Mouse (Mus musculus) liver, embryonic 15.5 days (tissue): Measurements from ENCODE around the gene Prkn. TPM values are rescaled to one million over a fixed set of nuclear protein-coding genes. Genes with fewer than 3 reads are reported as not detected.
"Not testable (repeated sequence)": the region's sequence is repeated elsewhere in the genome, so short reads cannot be mapped to it uniquely, and the experiment has no call there.

ENCODE experiments used
- ATAC-seq: fragments of 200-750 bp; cut with Nextera tagmentation; 2 replicates; pipeline ENCODE4 v1.8.0; 2017; ENCODE audit warnings: moderate number of reproducible peaks, mild to moderate bottlenecking, moderate library complexity; ENCODE audit not compliant: insufficient read depth
- H3K27ac ChIP-seq: fragments of 300-500 bp; sonication (generic); replicated peaks from 2 replicates; pipeline ENCODE4 v1.5.1; 2015; ENCODE audit warnings: mild to moderate bottlenecking, inconsistent platforms
- H3K27me3 ChIP-seq: fragments of 300-500 bp; sonication (generic); 2 replicates; pipeline ENCODE4 v1.6.1; 2015; ENCODE audit warnings: mild to moderate bottlenecking, inconsistent platforms
- H3K36me3 ChIP-seq: fragments of 300-500 bp; sonication (generic); replicated peaks from 2 replicates; pipeline ENCODE4 v1.6.1; 2015; ENCODE audit warnings: moderate library complexity, mild to moderate bottlenecking, inconsistent platforms
- H3K4me1 ChIP-seq: fragments of 300-500 bp; sonication (generic); replicated peaks from 2 replicates; pipeline ENCODE4 v1.6.1; 2015; ENCODE audit warnings: inconsistent platforms
- H3K4me2 ChIP-seq: fragments of 300-500 bp; sonication (generic); 2 replicates; pipeline ENCODE4 v1.6.1; 2015; ENCODE audit warnings: moderate library complexity, mild to moderate bottlenecking, inconsistent platforms
- H3K4me3 ChIP-seq: fragments of 300-500 bp; sonication (generic); replicated peaks from 2 replicates; pipeline ENCODE4 v1.5.1; 2015; ENCODE audit warnings: mild to moderate bottlenecking, inconsistent platforms
- H3K9ac ChIP-seq: fragments of 300-500 bp; sonication (generic); 2 replicates; pipeline ENCODE4 v1.6.1; 2015; ENCODE audit warnings: moderate library complexity, mild to moderate bottlenecking, inconsistent platforms
- H3K9me3 ChIP-seq: fragments of 300-500 bp; sonication (generic); replicated peaks from 2 replicates; pipeline ENCODE4 v1.6.1; 2016; ENCODE audit warnings: inconsistent platforms
- WGBS: fragments of 180-500 bp; shearing (Covaris S2); methylation state at CpG from one replicate; pipeline ENCODE4 v1.1.7; 2015; ENCODE audit warnings: mixed read lengths; ENCODE audit not compliant: insufficient replicate concordance; 5-methylcytosine and 5-hydroxymethylcytosine counted together
- polyA plus RNA-seq: library from polyadenylated mRNA; unstranded; fragments of >200 nt; fragmentation: Nextera tagmentation; extraction: Ambion mirVana; gene quantifications from 2 replicates; pipeline ENCODE4 v1.2.1, GENCODE M21; 2015

The Prkn gene
- polyA plus RNA-seq, 1 experiment from 2014 or later = 0.38 TPM

DNA sequence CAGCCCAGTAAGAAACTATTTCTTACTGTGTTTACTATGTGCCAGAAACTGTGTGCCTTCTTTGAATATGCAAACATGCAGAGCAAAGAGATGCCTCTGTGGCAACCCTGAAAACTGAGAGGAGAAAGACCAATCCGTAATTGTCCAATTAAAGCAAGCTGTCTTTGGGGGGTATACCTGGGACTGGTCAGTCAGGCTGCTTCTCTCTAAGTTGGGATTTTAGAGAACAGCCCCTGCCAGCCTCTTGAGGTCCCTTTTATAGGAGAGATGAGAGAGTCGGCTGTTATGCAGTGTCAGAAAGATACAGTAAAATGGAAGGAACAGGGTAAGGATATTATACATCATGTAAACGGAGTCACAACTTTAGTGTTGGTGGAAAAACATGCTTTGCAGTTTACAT, 1154.1 kb downstream of the Prkn start:
- ATAC-seq = no peak
- Histone ChIP-seq H3K4me3 (no peak overlapping the region), H3K27me3 (peaks cover 4% of the 10 kb centered on the region), H3K27ac (no peak overlapping the region), H3K4me1 (peaks cover 7% of the 10 kb centered on the region), H3K9ac (no peak overlapping the region), H3K36me3 (no peaks in the 10 kb centered on the region), H3K9me3 (no peaks in the 10 kb centered on the region), H3K4me2 (no peak overlapping the region)
- WGBS = 56% methylated on average over 3 of the region's 3 CpGs

DNA sequence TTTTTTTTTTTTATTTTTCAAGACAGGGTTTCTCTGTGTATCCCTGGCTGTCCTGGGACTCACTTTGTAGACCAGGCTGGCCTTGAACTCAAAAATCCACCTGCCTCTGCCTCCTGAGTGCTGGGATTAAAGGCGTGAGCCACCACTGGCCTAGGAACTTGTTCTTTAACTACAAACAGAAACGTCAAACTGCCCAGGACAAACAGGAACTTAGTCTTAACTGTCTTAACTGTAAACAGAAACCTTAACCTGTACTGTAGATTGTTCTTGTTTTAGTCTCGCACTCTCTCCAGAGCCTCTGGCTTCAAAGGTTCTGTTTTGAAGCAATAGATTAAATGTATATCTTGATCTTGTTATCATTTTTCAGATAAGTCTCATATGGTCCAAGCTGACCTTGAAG, 1154.6 kb downstream of the Prkn start:
- not testable (repeated sequence) for H3K4me3 ChIP-seq, H3K9me3 ChIP-seq, H3K27ac ChIP-seq, H3K9ac ChIP-seq, H3K4me1 ChIP-seq, ATAC-seq, H3K4me2 ChIP-seq, H3K27me3 ChIP-seq, H3K36me3 ChIP-seq
- WGBS = 48% methylated on average over 3 of the region's 3 CpGs

DNA sequence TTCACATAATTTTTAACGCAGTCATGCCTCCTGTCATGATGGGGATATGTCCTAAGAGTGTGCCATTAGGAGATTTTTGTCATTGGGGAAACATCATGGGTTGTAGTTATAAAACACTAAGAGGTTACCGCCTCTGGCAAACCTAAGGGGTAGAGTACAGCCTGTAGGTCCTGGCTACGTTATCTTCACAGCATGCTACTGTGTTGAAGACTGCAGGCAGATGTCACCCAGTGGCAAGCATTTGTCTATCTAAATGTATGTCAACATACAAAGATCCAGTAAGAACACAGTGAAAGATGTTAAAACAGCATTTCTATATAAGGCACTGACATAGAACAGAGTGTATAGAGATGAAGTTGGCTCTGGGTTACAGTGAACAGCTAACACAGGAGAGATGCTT, 1155.3 kb downstream of the Prkn start:
- Histone ChIP-seq H3K36me3 (no peaks in the 10 kb centered on the region), H3K9ac (no peak overlapping the region), H3K9me3 (no peaks in the 10 kb centered on the region), H3K27me3 (peaks cover 4% of the 10 kb centered on the region), H3K4me3 (no peak overlapping the region), H3K4me2 (no peak overlapping the region), H3K27ac (no peak overlapping the region), H3K4me1 (peaks cover 7% of the 10 kb centered on the region)
- WGBS = 73% methylated on average over 3 of the region's 3 CpGs
- ATAC-seq = no peak

DNA sequence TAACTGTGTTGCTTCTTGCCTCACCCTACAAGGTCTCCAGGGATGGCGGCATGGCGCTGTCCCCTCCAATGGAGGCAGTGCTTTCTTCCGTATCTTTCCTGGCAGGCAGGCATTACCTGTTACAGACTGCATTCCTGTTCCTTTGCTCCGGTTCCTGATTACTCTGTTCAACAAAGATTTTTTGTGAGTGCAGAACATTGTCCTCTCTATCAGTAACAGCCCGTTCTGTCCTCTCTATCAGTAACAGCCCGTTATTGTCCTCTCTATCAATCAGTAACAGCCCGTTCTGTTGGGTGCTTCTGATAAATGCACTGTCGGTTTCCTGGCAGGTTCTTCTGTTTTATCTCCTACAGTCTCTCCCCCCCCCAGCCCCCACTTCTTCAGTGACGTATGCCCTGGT, 1156.1 kb downstream of the Prkn start:
- Histone ChIP-seq H3K4me3 (no peak overlapping the region), H3K27me3 (peaks cover 4% of the 10 kb centered on the region; the same call in 1 of the 2 replicates), H3K9me3 (no peaks in the 10 kb centered on the region), H3K4me2 (no peak overlapping the region), H3K9ac (no peak overlapping the region), H3K36me3 (no peaks in the 10 kb centered on the region), H3K4me1 (peaks cover 7% of the 10 kb centered on the region), H3K27ac (no peak overlapping the region)
- 16% methylated on average over 9 of the region's 9 CpGs for WGBS
- peak; percentile 77 for ATAC-seq

DNA sequence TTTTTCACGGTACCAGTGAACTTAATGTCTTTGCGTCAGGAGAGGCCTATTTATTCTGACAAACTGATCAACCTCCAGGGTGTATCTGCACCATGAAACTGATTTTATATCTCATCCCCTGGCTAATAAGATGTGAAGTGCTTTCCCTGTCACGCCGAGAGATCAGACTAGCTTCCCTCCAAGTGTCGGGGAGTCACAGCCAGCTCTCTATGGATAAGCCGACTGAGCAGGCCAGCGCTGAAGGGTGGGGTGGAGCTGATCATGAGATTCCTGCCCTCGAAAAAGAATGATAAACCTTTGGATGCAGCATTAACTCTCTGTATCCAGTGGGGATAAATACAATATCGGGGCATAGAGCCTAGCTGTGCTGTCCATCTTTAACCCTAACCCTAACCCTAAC, 1160.1 kb downstream of the Prkn start:
- H3K4me2 ChIP-seq = no peak overlapping the region
- WGBS = 64% methylated on average over 9 of the region's 9 CpGs

DNA sequence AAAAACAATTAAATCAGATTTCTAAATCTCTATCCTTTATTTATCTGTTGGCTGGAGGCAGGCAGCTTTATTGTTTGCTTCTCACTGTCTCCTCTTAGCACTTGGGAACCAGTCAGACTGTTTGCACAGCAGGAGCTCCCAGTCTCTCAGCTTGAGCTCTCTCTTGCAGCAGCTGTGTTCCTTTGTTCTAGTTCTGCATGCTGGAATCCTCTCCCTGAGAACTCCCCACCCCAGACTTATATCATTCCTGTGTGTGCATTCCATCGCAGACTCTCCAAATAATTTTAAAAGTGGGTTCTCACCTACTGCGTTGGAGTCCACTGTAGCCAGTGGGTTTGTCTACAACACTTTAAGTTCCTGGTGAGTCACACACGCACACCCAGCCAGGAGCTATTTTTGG, 1181.1 kb downstream of the Prkn start:
- 42% methylated on average over 3 of the region's 3 CpGs for WGBS
- no peak overlapping the region for H3K27ac ChIP-seq
- no peaks in the 10 kb centered on the region for H3K27me3 ChIP-seq
- no peak overlapping the region for H3K4me2 ChIP-seq
- no peaks in the 10 kb centered on the region for H3K4me1 ChIP-seq
- no peaks in the 10 kb centered on the region for H3K9me3 ChIP-seq
- no peak overlapping the region for H3K4me3 ChIP-seq
- no peak overlapping the region for H3K9ac ChIP-seq
- H3K36me3 ChIP-seq = no peaks in the 10 kb centered on the region
- ATAC-seq = no peak

More for the DNA sequence above, 1160.1 kb downstream of the Prkn start:
- Histone ChIP-seq H3K9me3 (no peaks in the 10 kb centered on the region), H3K4me1 (peaks cover 7% of the 10 kb centered on the region), H3K9ac (no peak overlapping the region), H3K4me3 (no peak overlapping the region), H3K27ac (no peak overlapping the region), H3K27me3 (no peaks in the 10 kb centered on the region), H3K36me3 (no peaks in the 10 kb centered on the region)
- ATAC-seq = no peak

DNA sequence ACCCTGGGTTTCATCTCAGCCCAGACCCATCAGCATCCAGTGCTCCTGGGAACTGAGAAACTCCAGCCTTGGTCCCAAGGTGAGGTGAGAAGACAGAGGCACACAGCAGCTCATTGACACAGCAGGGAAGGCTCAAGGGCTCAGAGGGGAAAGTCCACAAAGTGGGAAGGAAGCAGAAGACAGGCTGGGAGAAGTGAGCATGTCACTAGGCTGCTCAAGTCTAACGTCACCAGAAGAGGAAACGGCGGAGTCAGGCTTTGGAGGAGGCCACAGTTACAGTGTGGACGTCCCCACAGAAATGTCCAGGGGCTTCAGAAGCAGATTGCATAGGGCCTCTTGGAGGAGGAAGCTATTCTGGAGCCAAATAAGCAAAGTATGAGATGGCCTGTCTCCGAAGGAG, 1189.2 kb downstream of the Prkn start:
- Histone ChIP-seq H3K4me2 (no peak overlapping the region), H3K4me3 (no peak overlapping the region), H3K9me3 (no peaks in the 10 kb centered on the region), H3K27me3 (peaks cover 22% of the 10 kb centered on the region), H3K9ac (no peak overlapping the region), H3K4me1 (peaks cover 3% of the 10 kb centered on the region; the same call in 1 of the 2 replicates), H3K27ac (no peak overlapping the region), H3K36me3 (no peaks in the 10 kb centered on the region)
- no peak for ATAC-seq
- 31% methylated on average over 5 of the region's 5 CpGs for WGBS

DNA sequence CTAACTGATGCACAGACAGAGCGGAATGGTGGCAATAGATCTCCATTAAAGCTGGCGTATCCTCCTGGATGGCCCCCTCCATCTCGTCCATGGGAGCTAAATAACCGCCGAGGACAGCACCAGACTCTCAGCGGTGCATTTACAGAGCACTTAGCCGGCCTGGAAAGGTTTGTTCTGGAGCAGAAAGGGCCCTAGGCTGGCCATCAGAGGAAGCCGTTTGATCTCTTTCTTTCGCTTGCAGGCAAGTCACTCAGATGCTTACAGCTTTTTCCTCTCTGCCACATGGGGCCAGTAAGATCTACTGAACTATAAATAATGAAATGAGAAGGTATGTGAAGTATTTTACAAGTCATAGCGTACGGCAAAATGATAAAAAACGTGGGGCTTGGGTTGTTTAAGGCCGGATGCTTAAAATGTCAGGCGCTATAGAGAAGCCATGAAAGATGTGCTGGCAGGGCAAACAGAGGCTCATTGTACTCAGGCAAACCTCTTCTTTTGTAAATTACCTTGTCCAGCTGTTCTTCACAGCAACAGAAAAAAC, 1189.8 kb downstream of the Prkn start:
- H3K4me1 ChIP-seq = peaks cover 3% of the 10 kb centered on the region; the same call in 1 of the 2 replicates
- no peak overlapping the region for H3K4me3 ChIP-seq
- no peak overlapping the region for H3K27ac ChIP-seq
- no peaks in the 10 kb centered on the region for H3K9me3 ChIP-seq
- 46% methylated on average over 14 of the region's 14 CpGs for WGBS
- H3K4me2 ChIP-seq = no peak overlapping the region
- no peak for ATAC-seq
- H3K36me3 ChIP-seq = no peaks in the 10 kb centered on the region
- peaks cover 22% of the 10 kb centered on the region for H3K27me3 ChIP-seq
- no peak overlapping the region for H3K9ac ChIP-seq

DNA sequence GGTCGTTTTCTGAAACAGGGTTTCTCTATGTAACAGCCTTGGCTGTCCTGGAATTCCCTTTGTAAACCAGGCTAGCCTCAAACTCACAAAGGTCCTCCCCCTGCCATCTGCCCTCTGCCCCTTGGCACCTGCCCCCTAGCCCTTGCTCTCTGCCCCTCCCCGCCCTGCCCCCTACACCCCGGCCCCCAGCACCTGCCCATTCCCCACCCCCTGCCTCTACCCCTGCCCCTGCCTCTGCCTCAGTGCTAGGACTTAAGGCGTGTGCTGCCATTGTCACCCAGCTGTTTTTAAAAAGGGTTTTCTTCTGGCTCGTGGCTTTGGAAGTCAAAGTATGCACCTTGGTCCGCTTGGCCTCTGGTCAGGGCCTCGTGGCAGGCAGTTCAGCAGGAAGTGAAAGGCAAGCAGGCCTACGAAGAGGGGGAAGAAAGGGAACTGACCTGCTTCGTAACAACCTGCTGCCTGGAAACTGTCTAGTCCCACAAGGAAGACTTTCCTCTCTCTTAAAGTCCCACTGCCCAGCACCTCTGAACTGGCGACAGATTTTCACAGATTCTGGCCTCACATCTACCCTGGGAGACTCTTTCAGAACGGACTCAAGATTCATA, 1190.5 kb downstream of the Prkn start:
- H3K4me1 ChIP-seq = peaks cover 3% of the 10 kb centered on the region; the same call in 1 of the 2 replicates
- ATAC-seq = no peak
- no peak overlapping the region for H3K27ac ChIP-seq
- no peak overlapping the region for H3K9ac ChIP-seq
- no peaks in the 10 kb centered on the region for H3K36me3 ChIP-seq
- peak overlapping the region; percentile 36; the same call in 1 of the 2 replicates for H3K4me2 ChIP-seq
- H3K27me3 ChIP-seq = peaks cover 22% of the 10 kb centered on the region
- H3K4me3 ChIP-seq = no peak overlapping the region
- 24% methylated on average over 11 of the region's 11 CpGs for WGBS
- no peaks in the 10 kb centered on the region for H3K9me3 ChIP-seq

DNA sequence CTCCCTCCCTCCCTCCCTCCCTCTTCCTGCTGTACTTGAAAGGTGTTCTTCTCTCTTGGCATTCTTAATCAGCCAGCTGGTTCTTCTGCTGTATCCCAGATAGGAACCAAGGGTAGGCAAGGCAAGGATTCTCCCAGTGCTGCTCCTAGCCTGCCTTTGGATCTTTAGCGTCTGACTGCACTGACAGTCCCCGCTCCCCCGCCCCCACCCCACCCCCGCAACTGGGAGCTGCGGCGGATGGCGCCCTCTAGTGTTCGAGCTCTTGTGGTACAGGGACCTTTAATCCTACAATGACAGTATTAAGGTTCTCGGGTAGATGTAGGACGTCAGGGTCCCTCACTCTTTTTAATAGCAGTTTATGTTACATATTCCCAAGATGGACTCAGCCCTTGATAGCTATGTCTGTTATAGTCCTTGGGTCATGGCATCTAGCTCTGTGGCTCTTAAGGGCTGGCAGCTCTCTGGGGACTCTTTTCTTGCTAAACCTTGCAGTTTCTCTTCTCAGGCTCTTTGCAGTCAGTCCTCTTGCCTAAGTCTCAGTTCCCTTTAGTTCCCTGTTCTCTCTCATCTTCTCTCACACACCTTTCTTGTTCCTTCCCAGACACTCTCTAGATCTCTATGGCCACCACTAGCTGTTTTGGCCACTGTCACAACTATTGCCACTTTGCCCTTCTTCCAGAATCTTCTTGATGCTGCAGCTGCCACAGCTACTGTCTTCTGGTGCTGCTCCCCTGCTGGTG, 1191.2 kb downstream of the Prkn start:
- Histone ChIP-seq H3K36me3 (no peaks in the 10 kb centered on the region), H3K27ac (no peak overlapping the region), H3K4me1 (peaks cover 5% of the 10 kb centered on the region), H3K9me3 (no peaks in the 10 kb centered on the region), H3K9ac (no peak overlapping the region), H3K4me2 (peak overlapping the region; percentile 36; the same call in 1 of the 2 replicates), H3K27me3 (peaks cover 22% of the 10 kb centered on the region), H3K4me3 (no peak overlapping the region)
- under 1% methylated on average over 10 of the region's 10 CpGs for WGBS
- no peak for ATAC-seq

DNA sequence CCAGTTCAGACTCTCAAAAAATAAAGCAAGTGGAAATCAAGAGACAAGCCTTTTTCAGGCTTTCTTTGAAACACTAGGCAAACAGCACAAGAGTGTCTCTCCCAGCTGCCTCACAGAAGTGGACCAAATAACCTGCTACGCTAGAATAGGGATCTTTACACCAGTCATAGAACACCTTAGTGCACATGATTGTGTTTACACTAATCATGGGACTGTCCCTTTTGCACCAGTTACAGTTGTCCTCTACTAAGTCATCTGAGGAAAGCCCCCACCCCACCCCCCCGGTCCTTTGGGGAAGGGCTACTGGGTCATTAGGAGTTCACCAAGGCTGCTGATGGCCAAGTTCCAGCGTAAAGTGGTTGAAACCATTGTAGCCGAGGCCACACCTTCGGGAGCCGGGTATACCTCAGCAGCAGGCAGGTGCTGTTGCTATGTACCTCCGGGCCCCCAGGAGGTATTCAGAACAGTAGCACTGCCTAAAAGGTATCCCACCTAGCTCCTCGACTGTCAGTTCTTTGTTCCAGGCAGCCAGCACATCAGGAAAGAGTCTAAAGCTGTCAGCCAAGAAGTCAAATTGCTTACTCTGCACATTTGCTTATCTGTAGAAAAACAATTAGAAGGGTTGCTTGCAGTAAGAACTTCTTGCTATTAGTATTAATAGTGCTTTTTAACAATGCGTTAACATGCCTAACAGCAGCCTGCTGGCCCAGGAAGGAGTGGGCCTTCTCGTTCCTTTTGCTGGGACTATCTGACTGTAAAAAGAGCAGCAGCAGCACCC, 1192.0 kb downstream of the Prkn start:
- Histone ChIP-seq H3K4me2 (no peak overlapping the region), H3K9me3 (no peaks in the 10 kb centered on the region), H3K4me1 (peaks cover 13% of the 10 kb centered on the region), H3K4me3 (no peak overlapping the region), H3K36me3 (no peaks in the 10 kb centered on the region), H3K27ac (no peak overlapping the region), H3K9ac (no peak overlapping the region), H3K27me3 (peaks cover 22% of the 10 kb centered on the region)
- ATAC-seq = no peak
- WGBS = 59% methylated on average over 10 of the region's 10 CpGs
